Comparison of ENCODE assay signal across 8 mouse cellular contexts in genomic region chr5:135009590-135010319, GRCm38 (mm10). TPM values are rescaled to one million over a fixed set of nuclear protein-coding genes. Genes with fewer than 3 reads are reported as not detected.
DNase-seq lines count a peak whose midpoint lies in the region; ATAC-seq and TF ChIP-seq lines count a peak whose summit lies in the region.

No protein-coding gene starts in this region.

- peak; percentile 29; the same call in 1 of the 2 replicates for TF ChIP-seq POLR2A in testis, adult 2 months (IDR thresholded peaks at IDR 0.05; ENCODE audit: control insufficient read depth, low read depth, low read length)

- peak overlapping the region; percentile 78 for H3K4me2 ChIP-seq in forebrain, embryonic 12.5 days
- H3K4me2 ChIP-seq in heart, postnatal 0 days (ENCODE audit: low read depth, low read length), result peak overlapping the region; percentile 67
- peak overlapping the region; percentile 89 for H3K4me2 ChIP-seq in neural tube, embryonic 14.5 days (ENCODE audit: low read depth, low read length)

- H3K4me3 ChIP-seq in E14TG2a.4 (replicated peaks; ENCODE audit: low read length), result peak overlapping the region; percentile 88
- peak overlapping the region; percentile 49 for H3K4me3 ChIP-seq in forebrain, embryonic 12.5 days (replicated peaks)
- H3K4me3 ChIP-seq in heart, postnatal 0 days (ENCODE audit: low read depth, low read length), result peak overlapping the region; percentile 61
- H3K4me3 ChIP-seq in neural tube, embryonic 14.5 days (ENCODE audit: low read depth, low read length), result peak overlapping the region; percentile 55
- H3K4me3 ChIP-seq in testis, adult 2 months (ENCODE audit: control insufficient read depth, low read depth, low read length), result peak overlapping the region; percentile 91

- H3K36me3 ChIP-seq in E14TG2a.4 (ENCODE audit: insufficient read depth, low read length), result peaks cover 16% of the 10 kb centered on the region
- H3K36me3 ChIP-seq in forebrain, embryonic 12.5 days (replicated peaks), result no peaks in the 10 kb centered on the region
- H3K36me3 ChIP-seq in heart, postnatal 0 days (replicated peaks; ENCODE audit: control insufficient read depth, insufficient read depth, low read length), result peaks cover 10% of the 10 kb centered on the region; the same call in 1 of the 2 replicates
- no peaks in the 10 kb centered on the region for H3K36me3 ChIP-seq in neural tube, embryonic 14.5 days (ENCODE audit: control insufficient read depth, insufficient read depth, low read length)
- H3K36me3 ChIP-seq in testis, adult 2 months (ENCODE audit: control insufficient read depth, insufficient read depth, low read length), result no peaks in the 10 kb centered on the region

- peak overlapping the region; percentile 50 for H3K9ac ChIP-seq in forebrain, embryonic 12.5 days
- H3K9ac ChIP-seq in heart, postnatal 0 days (replicated peaks; ENCODE audit: low read depth, low read length), result peak overlapping the region; percentile 54
- peak overlapping the region; percentile 63 for H3K9ac ChIP-seq in neural tube, embryonic 14.5 days (replicated peaks; ENCODE audit: low read depth, low read length)

- H3K4me1 ChIP-seq in E14TG2a.4 (replicated peaks; ENCODE audit: low read depth, low read length), result peaks cover 57% of the 10 kb centered on the region
- H3K4me1 ChIP-seq in forebrain, embryonic 12.5 days, result peaks cover 37% of the 10 kb centered on the region
- H3K4me1 ChIP-seq in heart, postnatal 0 days (ENCODE audit: control insufficient read depth, insufficient read depth), result peaks cover 6% of the 10 kb centered on the region
- peaks cover 8% of the 10 kb centered on the region; the same call in 1 of the 2 replicates for H3K4me1 ChIP-seq in neural tube, embryonic 14.5 days (ENCODE audit: control insufficient read depth, insufficient read depth, low read length)
- H3K4me1 ChIP-seq in testis, adult 2 months (ENCODE audit: control insufficient read depth, insufficient read depth, low read length), result peaks cover 20% of the 10 kb centered on the region

- TF ChIP-seq EP300 in heart, postnatal 0 days (IDR thresholded peaks at IDR 0.05; ENCODE audit: low read depth), result 0 out of 2 replicates have a peak, but pooled peaks have one; percentile 12

- no peak for TF ChIP-seq CTCF in E14TG2a.4 (conservative IDR thresholded peaks at IDR 0.05; ENCODE audit: low read length)
- TF ChIP-seq CTCF in heart, postnatal 0 days (IDR thresholded peaks at IDR 0.05; ENCODE audit: low read depth), result no peak
- TF ChIP-seq CTCF in testis, adult 2 months (IDR thresholded peaks at IDR 0.05; ENCODE audit: control insufficient read depth, insufficient read depth, insufficient replicate concordance, low read depth, low read length), result no peak

- ATAC-seq in forebrain, embryonic 12.5 days (ENCODE audit: low FRiP score), result peak; percentile 82
- ATAC-seq in heart, postnatal 0 days (ENCODE audit: insufficient read depth, low read depth), result peak; percentile 64
- peak; percentile 85 for ATAC-seq in neural tube, embryonic 14.5 days (ENCODE audit: low read depth)

- H3K9me3 ChIP-seq in E14TG2a.4 (ENCODE audit: low read length), result no peaks in the 10 kb centered on the region
- H3K9me3 ChIP-seq in forebrain, embryonic 12.5 days, result no peaks in the 10 kb centered on the region
- no peaks in the 10 kb centered on the region for H3K9me3 ChIP-seq in heart, postnatal 0 days (replicated peaks; ENCODE audit: control insufficient read depth, low read length)
- H3K9me3 ChIP-seq in neural tube, embryonic 14.5 days (ENCODE audit: control insufficient read depth, low read length), result no peaks in the 10 kb centered on the region

- DNase-seq in c-Kit-positive CD71-positive TER-119-positive erythroid progenitor cells, embryonic 14.5 days (ENCODE audit: low spot score), result peak; percentile 88
- peak; percentile 92 for DNase-seq in heart, postnatal 0 days (ENCODE audit: low spot score)
- DNase-seq in kidney, postnatal 4 days, result peak; percentile 89 to 94
- DNase-seq in lung, adult 18-20 months, result peak; percentile 90 to 92

- H3K27me3 ChIP-seq in E14TG2a.4 (ENCODE audit: insufficient read depth, low read length), result no peaks in the 10 kb centered on the region
- peaks cover 13% of the 10 kb centered on the region; the same call in 1 of the 2 replicates for H3K27me3 ChIP-seq in forebrain, embryonic 12.5 days
- no peaks in the 10 kb centered on the region for H3K27me3 ChIP-seq in heart, postnatal 0 days (ENCODE audit: control insufficient read depth, insufficient read depth, low read length)
- no peaks in the 10 kb centered on the region for H3K27me3 ChIP-seq in neural tube, embryonic 14.5 days (ENCODE audit: control insufficient read depth, insufficient read depth, low read length)
- no peaks in the 10 kb centered on the region for H3K27me3 ChIP-seq in testis, adult 2 months (ENCODE audit: control insufficient read depth, insufficient read depth, low read length)

- 2% methylated on average over 29 of the region's 37 CpGs for WGBS in forebrain, embryonic 12.5 days
- under 1% methylated on average over 37 of the region's 37 CpGs for WGBS in heart, postnatal 0 days
- under 1% methylated on average over 36 of the region's 37 CpGs for WGBS in neural tube, embryonic 14.5 days

- H3K27ac ChIP-seq in forebrain, embryonic 12.5 days, result peak overlapping the region; percentile 97
- H3K27ac ChIP-seq in heart, postnatal 0 days (ENCODE audit: low read depth), result peak overlapping the region; percentile 96
- peak overlapping the region; percentile 98 for H3K27ac ChIP-seq in neural tube, embryonic 14.5 days (ENCODE audit: low read depth, low read length)
- H3K27ac ChIP-seq in testis, adult 2 months (ENCODE audit: control insufficient read depth, insufficient read depth, low read depth, low read length), result peak overlapping the region; percentile 98

RNA-seq across cellular contexts. Expression of gene Abhd11, which starts 0.8 kb away (rescaled TPM):
- polyA plus RNA-seq in forebrain, embryonic 12.5 days (2016; fragmentation: Nextera tagmentation; extraction: Ambion mirVana), result 42.3 and 43.1 TPM in 2 replicates
- 55.6 and 60.8 TPM in 2 replicates for total RNA-seq in heart, postnatal 0 days (2014; rRNA removed; ENCODE audit: low replicate concordance)
- polyA plus RNA-seq in heart, postnatal 0 days (2015; fragmentation: Nextera tagmentation; extraction: Ambion mirVana), result 99.5 and 100 TPM in 2 replicates
- 74.8 and 79.6 TPM in 2 replicates for polyA plus RNA-seq in neural tube, embryonic 14.5 days (2014; fragmentation: Nextera tagmentation; extraction: Ambion mirVana)
- 102 and 108 TPM in 2 replicates for polyA plus RNA-seq in testis, adult 2 months (2012; rRNA removed)

RNA-seq across cellular contexts. Expression of gene Stx1a, which starts 13.5 kb away (rescaled TPM):
- 21.8 and 22.3 TPM in 2 replicates for polyA plus RNA-seq in forebrain, embryonic 12.5 days (2016; fragmentation: Nextera tagmentation; extraction: Ambion mirVana)
- 2.3 and 3.7 TPM in 2 replicates for total RNA-seq in heart, postnatal 0 days (2014; rRNA removed; ENCODE audit: low replicate concordance)
- polyA plus RNA-seq in heart, postnatal 0 days (2015; fragmentation: Nextera tagmentation; extraction: Ambion mirVana), result 2.3 and 2.5 TPM in 2 replicates
- polyA plus RNA-seq in neural tube, embryonic 14.5 days (2014; fragmentation: Nextera tagmentation; extraction: Ambion mirVana), result 120 and 132 TPM in 2 replicates
- polyA plus RNA-seq in testis, adult 2 months (2012; rRNA removed), result 6.8 and 7.6 TPM in 2 replicates

RNA-seq across cellular contexts. Expression of gene Cldn3, which starts 23.7 kb away (rescaled TPM):
- 6.3 and 7.6 TPM in 2 replicates for polyA plus RNA-seq in forebrain, embryonic 12.5 days (2016; fragmentation: Nextera tagmentation; extraction: Ambion mirVana)
- 3.8 and 15.2 TPM in 2 replicates for total RNA-seq in heart, postnatal 0 days (2014; rRNA removed; ENCODE audit: low replicate concordance)
- 1.4 and 4.5 TPM in 2 replicates for polyA plus RNA-seq in heart, postnatal 0 days (2015; fragmentation: Nextera tagmentation; extraction: Ambion mirVana)
- 0.48 and 0.57 TPM in 2 replicates for polyA plus RNA-seq in neural tube, embryonic 14.5 days (2014; fragmentation: Nextera tagmentation; extraction: Ambion mirVana)
- polyA plus RNA-seq in testis, adult 2 months (2012; rRNA removed), result 8.7 and 19.7 TPM in 2 replicates

RNA-seq across cellular contexts. Expression of gene Dnajc30, which starts 54.2 kb away (rescaled TPM):
- polyA plus RNA-seq in forebrain, embryonic 12.5 days (2016; fragmentation: Nextera tagmentation; extraction: Ambion mirVana), result 27.9 TPM in 2 replicates
- total RNA-seq in heart, postnatal 0 days (2014; rRNA removed; ENCODE audit: low replicate concordance), result 7.7 and 19.7 TPM in 2 replicates
- 33.6 and 34.1 TPM in 2 replicates for polyA plus RNA-seq in heart, postnatal 0 days (2015; fragmentation: Nextera tagmentation; extraction: Ambion mirVana)
- 42.2 and 47.0 TPM in 2 replicates for polyA plus RNA-seq in neural tube, embryonic 14.5 days (2014; fragmentation: Nextera tagmentation; extraction: Ambion mirVana)
- 23.4 TPM in 2 replicates for polyA plus RNA-seq in testis, adult 2 months (2012; rRNA removed)

RNA-seq across cellular contexts. Expression of gene Bud23, which starts 55.0 kb away (rescaled TPM):
- 111 and 125 TPM in 2 replicates for polyA plus RNA-seq in forebrain, embryonic 12.5 days (2016; fragmentation: Nextera tagmentation; extraction: Ambion mirVana)
- 34.2 and 49.6 TPM in 2 replicates for total RNA-seq in heart, postnatal 0 days (2014; rRNA removed; ENCODE audit: low replicate concordance)
- 33.7 and 38.2 TPM in 2 replicates for polyA plus RNA-seq in heart, postnatal 0 days (2015; fragmentation: Nextera tagmentation; extraction: Ambion mirVana)
- polyA plus RNA-seq in neural tube, embryonic 14.5 days (2014; fragmentation: Nextera tagmentation; extraction: Ambion mirVana), result 60.3 and 72.5 TPM in 2 replicates
- 42.9 and 43.5 TPM in 2 replicates for polyA plus RNA-seq in testis, adult 2 months (2012; rRNA removed)

Comparison
In these comparisons a context has a peak if more than half of its experiments do, and no peak if none do; other contexts are left out.
1. Peak in every context shown above with its lines: DNase-seq, ATAC-seq, H3K4me3 ChIP-seq and H3K27ac ChIP-seq.